Mouse (Mus musculus): Measurements from ENCODE around the gene Fth1. TPM values are rescaled to one million over a fixed set of nuclear protein-coding genes. Genes with fewer than 3 reads are reported as not detected.
A peak's percentile ranks its signal among the peaks of the same experiment; 100 is the strongest.

The Fth1 gene
- polyA plus RNA-seq, 1 experiment from 2014 or later, result 1,444 TPM

DNA sequence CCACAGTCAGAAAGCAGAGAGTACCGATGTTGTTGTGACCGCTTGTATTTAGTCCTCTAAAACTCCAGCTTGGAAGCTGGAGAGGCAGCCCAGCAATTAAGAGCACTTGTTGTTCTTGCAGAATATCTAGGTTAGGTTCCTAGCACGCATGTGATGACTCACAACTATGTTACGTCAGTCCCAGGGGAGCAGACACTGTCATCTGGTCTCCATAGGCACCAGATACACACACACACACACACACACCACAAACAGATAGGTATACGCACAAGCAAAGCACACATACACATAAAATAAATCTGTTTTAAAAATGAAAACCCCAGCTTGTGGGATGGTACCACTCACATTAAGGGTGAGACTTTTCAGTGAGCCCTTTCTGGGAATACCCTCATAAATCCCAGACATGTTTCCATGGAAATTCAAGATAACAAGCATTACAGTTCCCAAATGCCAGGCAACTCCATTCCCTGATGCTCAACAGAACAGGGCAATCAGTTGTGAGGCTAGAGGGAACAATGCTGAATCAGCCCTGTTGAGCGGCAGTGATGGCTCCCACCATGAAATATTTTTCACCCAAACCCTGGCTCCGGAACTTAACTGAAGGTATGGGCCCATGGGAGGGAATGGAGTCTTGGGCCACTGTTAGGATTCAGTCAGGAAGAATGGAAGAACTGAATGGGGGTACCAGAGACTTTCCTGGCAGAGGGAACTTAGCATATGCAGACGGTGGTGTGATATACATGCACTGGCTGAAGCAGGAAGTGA lies 34.4 kb upstream of the Fth1 start:
- H3K27me3 ChIP-seq, result no peaks in the 10 kb centered on the region
- no peak for ATAC-seq
- WGBS, result 93% methylated on average over 8 of the region's 8 CpGs

DNA sequence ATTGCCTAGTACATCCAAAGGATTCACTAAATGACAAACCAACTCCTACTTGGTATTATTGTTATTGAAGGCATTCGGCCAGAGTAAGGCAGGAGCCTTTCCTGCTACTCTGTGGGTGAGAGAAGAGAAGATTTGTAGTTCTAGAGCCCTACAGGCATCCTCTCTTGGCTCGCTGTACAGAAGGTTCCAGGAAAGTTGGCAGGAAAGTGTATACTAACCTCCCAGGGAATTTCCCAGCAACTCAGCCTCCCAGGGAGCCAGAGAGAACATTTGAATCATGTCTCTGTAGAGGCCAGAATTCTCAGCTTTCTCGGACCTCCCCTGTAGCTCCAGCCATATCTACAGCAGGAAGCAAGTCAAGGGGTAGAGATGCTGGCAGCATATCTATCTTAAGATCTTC lies 33.4 kb upstream of the Fth1 start:
- Histone ChIP-seq H3K9ac (no peak overlapping the region), H3K4me1 (no peaks in the 10 kb centered on the region), H3K27ac (no peak overlapping the region), H3K36me3 (ENCODE audit: poor library complexity, severe bottlenecking) (no peaks in the 10 kb centered on the region), H3K4me2 (no peak overlapping the region), H3K4me3 (no peak overlapping the region), H3K27me3 (no peaks in the 10 kb centered on the region), H3K9me3 (replicated peaks) (no peaks in the 10 kb centered on the region)
- no peak for ATAC-seq
- WGBS, result 83% methylated on average over 3 of the region's 3 CpGs

More for the DNA sequence above, 34.4 kb upstream of the Fth1 start:
- no peak overlapping the region for H3K4me2 ChIP-seq
- H3K36me3 ChIP-seq (ENCODE audit: poor library complexity, severe bottlenecking), result no peaks in the 10 kb centered on the region
- no peak overlapping the region for H3K9ac ChIP-seq
- no peak overlapping the region for H3K4me3 ChIP-seq
- no peak overlapping the region for H3K27ac ChIP-seq
- H3K9me3 ChIP-seq (replicated peaks), result no peaks in the 10 kb centered on the region
- 0 out of 2 replicates have a peak, but pooled peaks cover 1% of the 10 kb centered on the region for H3K4me1 ChIP-seq

DNA sequence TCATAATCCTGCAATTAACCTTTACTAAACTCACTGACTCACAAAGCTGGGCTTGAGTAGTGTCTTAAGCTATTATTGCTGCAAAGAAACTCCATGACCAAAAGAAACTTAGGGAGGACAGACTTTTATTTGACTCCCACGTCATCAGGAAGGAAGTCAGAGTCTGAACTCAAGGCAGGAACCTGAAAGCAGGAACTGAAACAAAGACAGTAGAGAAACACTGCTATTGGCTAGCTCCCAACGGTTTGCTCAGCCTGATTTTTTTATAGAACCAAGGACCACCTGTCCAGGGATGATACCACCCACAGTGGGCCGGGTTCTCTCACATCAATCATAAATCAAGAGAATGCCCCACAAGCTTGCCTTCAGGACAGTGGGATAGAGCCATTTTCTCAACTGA lies 28.0 kb upstream of the Fth1 start:
- H3K36me3 ChIP-seq (ENCODE audit: poor library complexity, severe bottlenecking), result no peaks in the 10 kb centered on the region
- 70% methylated on average over 3 of the region's 3 CpGs for WGBS
- H3K9ac ChIP-seq, result no peak overlapping the region
- no peaks in the 10 kb centered on the region for H3K9me3 ChIP-seq (replicated peaks)
- no peaks in the 10 kb centered on the region for H3K27me3 ChIP-seq
- H3K27ac ChIP-seq, result no peak overlapping the region
- no peak overlapping the region for H3K4me3 ChIP-seq
- H3K4me1 ChIP-seq, result peaks cover 10% of the 10 kb centered on the region
- no peak overlapping the region for H3K4me2 ChIP-seq
- no peak for ATAC-seq

DNA sequence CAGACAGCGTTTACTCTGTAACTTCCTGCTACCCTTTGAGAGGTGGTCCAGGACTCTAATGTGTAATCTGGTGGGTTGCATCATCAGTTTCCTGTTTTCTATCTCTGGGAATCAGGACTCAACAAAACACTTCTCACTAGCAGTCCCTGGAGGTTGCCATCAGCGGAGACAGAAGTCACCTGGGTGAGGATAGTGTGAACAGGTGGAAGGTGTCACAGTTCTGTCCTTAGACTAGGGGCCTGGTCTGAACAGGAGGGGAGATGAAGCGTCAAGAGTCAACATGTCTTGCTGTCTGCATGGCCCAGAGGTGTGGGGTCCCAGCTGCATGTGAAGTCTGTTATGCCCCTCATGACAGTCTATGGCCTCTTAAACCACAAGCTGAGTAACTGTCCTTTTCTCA lies 27.5 kb upstream of the Fth1 start:
- Histone ChIP-seq H3K4me1 (peaks cover 10% of the 10 kb centered on the region), H3K9me3 (replicated peaks) (no peaks in the 10 kb centered on the region), H3K9ac (no peak overlapping the region), H3K4me3 (no peak overlapping the region), H3K27me3 (no peaks in the 10 kb centered on the region), H3K36me3 (ENCODE audit: poor library complexity, severe bottlenecking) (no peaks in the 10 kb centered on the region), H3K27ac (no peak overlapping the region), H3K4me2 (no peak overlapping the region)
- no peak for ATAC-seq
- WGBS, result 94% methylated on average over 3 of the region's 3 CpGs

DNA sequence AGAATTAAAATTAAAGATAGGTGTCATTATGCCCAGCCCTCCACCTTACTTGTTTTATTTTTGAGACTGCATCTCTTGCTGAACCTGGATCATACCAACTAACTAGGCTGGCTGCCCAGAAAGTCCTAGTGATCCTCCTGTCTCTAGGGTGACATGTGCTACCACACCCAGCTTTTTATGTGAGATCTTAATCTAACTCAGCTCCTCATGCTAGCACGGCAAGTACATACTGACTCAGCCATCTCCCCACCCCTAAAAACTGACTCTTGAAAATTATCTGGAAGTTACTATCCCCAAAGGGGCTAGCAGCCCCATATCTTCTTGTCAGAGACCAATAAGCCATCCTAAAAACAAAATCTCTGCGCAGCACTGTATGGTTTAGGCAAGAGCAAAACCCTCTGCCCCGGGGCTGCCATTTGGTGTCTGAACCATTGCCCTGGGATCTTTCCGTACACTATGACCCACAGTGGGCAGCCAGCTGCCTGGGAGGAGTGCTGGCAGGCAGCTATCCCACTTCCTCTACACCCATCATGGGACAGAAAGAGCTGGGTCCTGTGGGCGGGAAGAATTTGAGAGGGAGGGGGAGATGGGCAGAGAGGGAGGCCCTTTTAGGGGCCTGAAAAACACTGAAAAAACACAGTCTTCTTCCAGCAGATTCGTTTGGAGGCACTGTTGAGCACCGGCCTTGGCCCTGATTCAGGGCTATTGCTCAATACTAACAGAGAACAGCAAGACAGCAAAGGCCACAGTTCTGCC lies 26.2 kb upstream of the Fth1 start:
- 50% methylated on average over 7 of the region's 7 CpGs for WGBS
- ATAC-seq, result peak; percentile 67; the same call in 1 of the 2 replicates

DNA sequence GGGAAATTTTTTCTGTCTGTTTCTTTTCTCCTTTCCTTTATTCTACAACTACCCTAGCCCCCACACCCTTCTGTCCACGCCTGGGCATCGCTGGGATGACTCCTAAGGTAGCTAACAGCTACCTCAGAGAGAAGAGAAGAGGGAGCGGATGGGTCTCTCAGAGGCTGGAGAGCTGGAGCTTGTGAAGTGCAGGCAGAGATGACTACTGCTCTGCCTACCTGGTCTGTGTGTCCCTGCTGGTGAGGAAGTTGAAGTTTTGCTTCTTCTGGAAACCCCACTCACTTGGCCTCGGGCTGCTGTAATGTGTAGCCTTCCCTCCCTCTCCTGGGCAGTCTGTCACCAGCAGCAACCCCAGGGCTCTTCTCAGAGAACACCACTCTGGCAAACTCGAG lies 25.6 kb upstream of the Fth1 start:
- ATAC-seq, result no peak
- no peak overlapping the region for H3K27ac ChIP-seq
- WGBS, result 50% methylated on average over 5 of the region's 5 CpGs

More for the DNA sequence above, 26.2 kb upstream of the Fth1 start:
- H3K27me3 ChIP-seq, result no peaks in the 10 kb centered on the region
- H3K4me3 ChIP-seq, result no peak overlapping the region
- no peaks in the 10 kb centered on the region for H3K9me3 ChIP-seq (replicated peaks)
- H3K27ac ChIP-seq, result peak overlapping the region; percentile 16; the same call in 1 of the 2 replicates
- no peaks in the 10 kb centered on the region for H3K36me3 ChIP-seq (ENCODE audit: poor library complexity, severe bottlenecking)
- no peak overlapping the region for H3K4me2 ChIP-seq
- peaks cover 10% of the 10 kb centered on the region for H3K4me1 ChIP-seq
- H3K9ac ChIP-seq, result 0 out of 2 replicates have a peak overlapping the region, but pooled peaks have one; percentile 30

DNA sequence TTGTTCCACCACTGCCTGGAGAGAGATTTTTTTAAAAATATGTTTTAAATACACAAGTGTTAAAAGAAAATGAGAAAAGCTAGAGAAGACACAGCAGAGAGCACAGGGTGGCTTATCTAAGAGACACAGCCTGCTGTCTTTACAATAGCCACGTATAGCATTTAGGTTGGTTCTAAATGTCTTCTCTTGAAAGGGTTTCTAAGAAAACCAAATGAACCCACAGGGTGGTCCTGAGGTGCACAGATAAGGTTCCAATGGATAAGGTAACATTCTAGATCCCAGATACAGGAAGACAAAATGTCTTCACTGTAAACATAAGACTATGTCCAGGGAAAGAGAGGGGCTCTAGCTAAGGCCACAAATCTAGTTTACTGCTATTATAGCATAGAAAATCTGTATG lies 25.0 kb upstream of the Fth1 start:
- no peak for ATAC-seq
- Histone ChIP-seq H3K9me3 (replicated peaks) (no peaks in the 10 kb centered on the region), H3K4me2 (no peak overlapping the region), H3K27ac (no peak overlapping the region), H3K27me3 (no peaks in the 10 kb centered on the region), H3K36me3 (ENCODE audit: poor library complexity, severe bottlenecking) (no peaks in the 10 kb centered on the region), H3K4me3 (no peak overlapping the region), H3K9ac (no peak overlapping the region), H3K4me1 (peaks cover 10% of the 10 kb centered on the region)
- WGBS, result 86% methylated on average over 1 of the region's 1 CpGs

More for the DNA sequence above, 25.6 kb upstream of the Fth1 start:
- Histone ChIP-seq H3K36me3 (ENCODE audit: poor library complexity, severe bottlenecking) (no peaks in the 10 kb centered on the region), H3K27me3 (no peaks in the 10 kb centered on the region), H3K9me3 (replicated peaks) (no peaks in the 10 kb centered on the region), H3K4me2 (no peak overlapping the region), H3K9ac (peak overlapping the region; percentile 37; the same call in 1 of the 2 replicates), H3K4me1 (peaks cover 10% of the 10 kb centered on the region), H3K4me3 (no peak overlapping the region)

DNA sequence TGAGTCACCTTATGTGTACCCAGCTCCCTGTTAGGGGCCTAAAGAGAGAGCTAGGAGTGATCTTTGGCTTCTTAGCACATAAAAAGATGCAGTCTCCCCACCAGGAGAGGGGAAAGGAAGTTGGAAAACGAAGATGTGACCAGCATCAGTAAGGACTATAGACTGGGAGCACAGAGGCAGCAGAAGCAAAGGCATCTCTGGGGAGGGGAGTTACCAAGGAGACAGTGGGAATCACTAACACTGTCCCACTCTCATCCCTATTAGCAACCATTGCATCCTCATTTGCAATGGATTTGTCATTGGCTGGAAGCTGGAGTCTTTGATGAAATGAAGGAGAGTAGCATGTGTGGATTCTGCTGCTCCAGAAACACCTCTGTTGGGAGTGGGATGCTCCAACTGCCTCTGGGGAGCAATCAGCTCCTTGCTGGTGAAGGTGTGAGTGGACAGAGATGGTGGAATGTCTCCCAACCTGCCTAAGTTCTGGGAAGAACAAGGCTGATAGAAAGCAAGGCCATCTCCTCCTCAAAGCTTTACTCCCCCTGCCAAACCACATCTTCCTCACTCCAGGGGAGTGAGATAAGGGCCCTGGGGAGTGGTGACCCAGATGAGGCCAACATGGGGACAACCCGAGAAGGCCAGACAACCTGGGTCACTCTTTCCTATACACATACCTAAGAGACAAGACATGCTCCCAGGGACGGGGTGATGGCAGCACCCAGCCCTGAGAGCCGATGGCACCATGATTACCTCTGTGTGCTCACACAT lies 23.6 kb upstream of the Fth1 start:
- no peak for ATAC-seq
- Histone ChIP-seq H3K9ac (no peak overlapping the region), H3K4me1 (peaks cover 10% of the 10 kb centered on the region), H3K9me3 (replicated peaks) (no peaks in the 10 kb centered on the region), H3K4me3 (no peak overlapping the region), H3K36me3 (ENCODE audit: poor library complexity, severe bottlenecking) (no peaks in the 10 kb centered on the region), H3K27ac (no peak overlapping the region), H3K27me3 (no peaks in the 10 kb centered on the region), H3K4me2 (no peak overlapping the region)
- WGBS, result 77% methylated on average over 4 of the region's 4 CpGs

DNA sequence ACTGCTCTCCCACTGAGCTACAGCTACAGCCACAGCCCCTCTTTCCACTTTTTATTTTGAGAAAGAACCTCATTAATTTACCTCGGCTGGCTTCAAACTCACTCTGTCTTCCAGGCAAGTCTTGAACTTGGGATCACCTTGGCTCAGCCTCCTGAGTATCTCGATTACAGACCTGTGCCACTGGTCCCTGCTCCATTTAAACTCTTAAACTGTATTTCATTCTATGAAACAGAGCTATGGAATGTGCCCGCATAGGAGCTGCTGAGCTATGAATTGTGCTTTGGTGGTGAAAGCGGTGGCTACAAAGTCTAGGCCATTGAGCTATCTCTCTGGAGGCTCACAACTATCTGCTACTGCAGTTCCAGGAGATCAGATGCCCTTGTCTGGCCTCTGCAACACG lies 22.4 kb upstream of the Fth1 start:
- no peak for ATAC-seq
- Histone ChIP-seq H3K9ac (no peak overlapping the region), H3K4me2 (no peak overlapping the region), H3K27me3 (no peaks in the 10 kb centered on the region), H3K27ac (no peak overlapping the region), H3K4me3 (no peak overlapping the region), H3K9me3 (replicated peaks) (no peaks in the 10 kb centered on the region), H3K36me3 (ENCODE audit: poor library complexity, severe bottlenecking) (no peaks in the 10 kb centered on the region), H3K4me1 (peaks cover 10% of the 10 kb centered on the region)
- 86% methylated on average over 5 of the region's 5 CpGs for WGBS

DNA sequence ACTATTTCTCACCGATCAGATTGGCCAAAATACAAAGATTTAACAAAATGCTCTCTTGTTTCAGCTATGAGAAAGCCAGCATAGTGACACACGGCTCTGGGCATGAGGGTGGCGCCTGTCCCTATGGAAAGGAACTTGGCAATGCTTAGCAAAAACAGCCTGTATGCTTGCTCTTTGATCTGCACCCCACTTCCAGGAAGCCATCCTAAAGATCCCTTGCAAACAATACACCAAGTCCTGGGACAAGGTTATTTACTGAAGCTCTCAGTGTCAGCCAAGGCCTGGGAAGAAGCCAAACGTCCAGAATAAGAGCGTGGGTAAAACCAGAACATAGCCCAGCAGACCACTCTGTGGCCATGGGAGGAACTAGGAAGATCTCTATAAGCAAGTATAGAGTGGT lies 19.6 kb upstream of the Fth1 start:
- no peaks in the 10 kb centered on the region for H3K27me3 ChIP-seq
- no peak overlapping the region for H3K27ac ChIP-seq
- 76% methylated on average over 5 of the region's 5 CpGs for WGBS
- ATAC-seq, result no peak
- no peaks in the 10 kb centered on the region for H3K36me3 ChIP-seq (ENCODE audit: poor library complexity, severe bottlenecking)
- no peak overlapping the region for H3K4me2 ChIP-seq
- no peak overlapping the region for H3K9ac ChIP-seq
- H3K9me3 ChIP-seq (replicated peaks), result no peaks in the 10 kb centered on the region
- no peaks in the 10 kb centered on the region for H3K4me1 ChIP-seq
- no peak overlapping the region for H3K4me3 ChIP-seq

DNA sequence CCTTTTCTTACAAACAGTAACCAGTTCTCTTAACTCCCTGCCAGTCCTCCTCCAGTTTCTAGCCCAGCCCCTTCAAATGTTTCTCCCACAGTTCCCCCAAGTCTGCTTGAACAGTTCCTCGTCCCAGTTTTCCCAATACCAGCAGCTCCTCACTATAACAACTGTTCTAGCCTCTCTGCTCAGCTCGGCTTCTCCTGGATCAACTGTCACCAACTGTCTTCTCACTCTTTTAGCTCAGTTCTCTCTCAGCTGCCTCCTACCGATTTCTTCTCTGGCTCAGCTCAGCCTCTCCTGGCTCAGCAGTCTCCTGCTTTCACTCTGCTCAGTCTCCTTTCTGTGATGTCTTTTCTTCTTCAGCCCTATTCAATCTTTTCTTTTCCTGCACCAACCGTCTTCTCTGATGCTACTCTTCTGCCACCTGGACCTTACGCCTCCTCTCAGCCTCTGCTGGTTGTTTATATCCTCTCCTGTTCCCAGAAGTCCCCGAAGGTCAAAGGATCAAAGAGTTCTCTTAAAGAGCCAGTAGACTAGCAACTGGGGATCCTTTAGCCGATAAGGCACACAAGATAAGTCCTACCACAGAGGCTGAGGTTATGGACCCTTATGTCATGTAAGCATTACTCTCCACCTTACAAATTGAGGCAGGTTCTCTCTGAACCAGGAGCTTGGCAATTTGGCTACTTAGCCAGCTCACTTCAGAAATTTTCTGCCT lies 16.0 kb upstream of the Fth1 start:
- Histone ChIP-seq H3K4me1 (no peaks in the 10 kb centered on the region), H3K27ac (no peak overlapping the region), H3K4me3 (no peak overlapping the region), H3K36me3 (ENCODE audit: poor library complexity, severe bottlenecking) (no peaks in the 10 kb centered on the region), H3K27me3 (no peaks in the 10 kb centered on the region), H3K9ac (no peak overlapping the region), H3K9me3 (replicated peaks) (no peaks in the 10 kb centered on the region), H3K4me2 (no peak overlapping the region)
- WGBS, result 33% methylated on average over 7 of the region's 7 CpGs
- no peak for ATAC-seq
